Mouse (Mus musculus) layer of hippocampus, adult 8-10 months (tissue): ENCODE results near the gene Ndel1. TPM values are rescaled to one million over a fixed set of nuclear protein-coding genes. Genes with fewer than 3 reads are reported as not detected.

ENCODE experiments used
- DNase-seq, 2 experiments: peaks; one replicate each; pipeline ENCODE4 v3.0.0; 2022; ENCODE audit warnings: low spot score in 2 of 2
- total RNA-seq, 4 experiments: library from RNA; stranded (reverse); gene quantifications; 2 replicates each; pipeline ENCODE4 v1.2.4; 2022

Gene Ndel1
- total RNA-seq, 4 experiments from 2014 or later = 78.3 to 104 (median 86.6) TPM

GRCm38 (mm10) chr11:68779735-68780465 is 91.8 kb downstream of the Ndel1 start:
- no peak for DNase-seq

- no peak for DNase-seq
Observed at GRCm38 (mm10) chr11:68778855-68779254, 92.8 kb downstream of the Ndel1 start.

- DNase-seq = no peak
Observed at GRCm38 (mm10) chr11:68777933-68778332, 93.7 kb downstream of the Ndel1 start.

- DNase-seq = no peak
Observed at GRCm38 (mm10) chr11:68776147-68776655, 95.5 kb downstream of the Ndel1 start.

Other genes starting within 250 kb of the Ndel1 start
- gene Myh10, start 180.3 kb downstream of the Ndel1 start, total RNA-seq = 100 to 1,000 TPM; 139 to 165 (median 152) TPM
- not detected for gene Rnf222, start 16.7 kb upstream of the Ndel1 start, total RNA-seq
- 100 to 1,000 TPM; 779 to 924 (median 859) TPM for gene Rpl26, start 29.7 kb upstream of the Ndel1 start, total RNA-seq
- gene Odf4, start 55.2 kb upstream of the Ndel1 start, total RNA-seq = under 1 TPM in 3 of 4 experiments, not detected in 1; 0.32 to 0.58 (median 0.45) TPM
- 10 to 100 TPM in 3 of 4 experiments, 1 to 10 TPM in 1; 9.1 to 16.5 (median 12.0) TPM for gene Arhgef15, start 85.6 kb upstream of the Ndel1 start, total RNA-seq
- gene Slc25a35, start 96.3 kb upstream of the Ndel1 start, total RNA-seq = 1 to 10 TPM; 4.9 to 7.4 (median 5.8) TPM
- 10 to 100 TPM; 14.1 to 24.1 (median 15.9) TPM for gene Rangrf, start 103.3 kb upstream of the Ndel1 start, total RNA-seq
- gene Pfas, start 136.6 kb upstream of the Ndel1 start, total RNA-seq = 10 to 100 TPM; 25.8 to 32.2 (median 26.8) TPM
- 10 to 100 TPM; 39.8 to 46.9 (median 41.8) TPM for gene Ctc1, start 144.1 kb upstream of the Ndel1 start, total RNA-seq
- 1 to 10 TPM in 2 of 4 experiments, under 1 TPM in 2; 0.52 to 1.6 (median 0.88) TPM for gene Aurkb, start 173.8 kb upstream of the Ndel1 start, total RNA-seq
- 10 to 100 TPM; 30.8 to 33.3 (median 31.5) TPM for gene Borcs6, start 187.9 kb upstream of the Ndel1 start, total RNA-seq
- 10 to 100 TPM; 14.8 to 21.0 (median 19.0) TPM for gene Tmem107, start 198.9 kb upstream of the Ndel1 start, total RNA-seq
- gene Vamp2, start 216.6 kb upstream of the Ndel1 start, total RNA-seq = 100 to 1,000 TPM; 926 to 962 (median 934) TPM
- gene Per1, start 223.4 kb upstream of the Ndel1 start, total RNA-seq = 100 to 1,000 TPM in 2 of 4 experiments, 10 to 100 TPM in 2; 91.2 to 107 (median 97.7) TPM
- gene Hes7, start 248.5 kb upstream of the Ndel1 start, total RNA-seq = 1 to 10 TPM in 3 of 4 experiments, under 1 TPM in 1; 0.97 to 1.8 (median 1.2) TPM